Mouse (Mus musculus) cerebellum, postnatal 10 days (tissue): ENCODE measurements at regions not wholly inside any gene's neighbourhood (a gene's known extent, or its start where the extent isn't known, plus 50 kb on each side); places are given as distances from the start of the nearest gene placed in this dataset.
"Not testable (repeated sequence)": the region's sequence is repeated elsewhere in the genome, so short reads cannot be mapped to it uniquely, and the experiment has no call there.

Experiments
- DNase-seq, 2 experiments: peaks; one replicate each; pipeline ENCODE4 v3.0.0; 2021; ENCODE audit warnings: mixed read lengths in 2 of 2

- DNase-seq = no peak
These were observed 157.6 kb downstream of the Gm906 start for GRCm38 (mm10) chr13:50092537-50092936.

- no peak for DNase-seq
These were observed 185.3 kb downstream of the Gm906 start for GRCm38 (mm10) chr13:50064841-50065240.

- DNase-seq = not testable (repeated sequence)
These were observed 185.7 kb downstream of the Gm906 start for GRCm38 (mm10) chr13:50064365-50064764.

GRCm38 (mm10) chr13:50059676-50060075, 190.4 kb downstream of the Gm906 start:
- DNase-seq = not testable (repeated sequence)

- not testable (repeated sequence) for DNase-seq
These were observed 191.1 kb downstream of the Gm906 start for GRCm38 (mm10) chr13:50059054-50059453.

- DNase-seq = not testable (repeated sequence)
These were observed 198.4 kb downstream of the Gm906 start for GRCm38 (mm10) chr13:50051746-50052145.

- not testable (repeated sequence) for DNase-seq
These were observed 199.0 kb downstream of the Gm906 start for GRCm38 (mm10) chr13:50051110-50051509.

- peak; percentile 4 to 7 for DNase-seq
These were observed 218.4 kb downstream of the Gm906 start for GRCm38 (mm10) chr13:50031757-50032156.

GRCm38 (mm10) chr13:50007730-50008129, 208.9 kb upstream of the Gm30302 start:
- not testable (repeated sequence) for DNase-seq

- DNase-seq = not testable (repeated sequence)
These were observed 167.3 kb upstream of the Gm30302 start for GRCm38 (mm10) chr13:49966072-49966471.

GRCm38 (mm10) chr13:49957993-49958681, 159.3 kb upstream of the Gm30302 start:
- DNase-seq = peak; percentile 26 to 40

GRCm38 (mm10) chr13:49915781-49916180, 117.0 kb upstream of the Gm30302 start:
- no peak for DNase-seq
